Mouse (Mus musculus) lung, embryonic 14.5 days (tissue): ENCODE data around the gene Poc1a. TPM values are rescaled to one million over a fixed set of nuclear protein-coding genes. Genes with fewer than 3 reads are reported as not detected.

Experiments
- ATAC-seq: fragments of 200-750 bp; cut with Nextera tagmentation; 2 replicates; pipeline ENCODE4 v1.8.0; 2017; ENCODE audit warnings: mild to moderate bottlenecking, moderate TSS enrichment, moderate library complexity; ENCODE audit not compliant: insufficient read depth
- DNase-seq: peaks from one replicate; pipeline ENCODE4 v3.0.0-alpha.2; 2015
- H3K27ac ChIP-seq: fragments of 300-500 bp; sonication (generic); 2 replicates; pipeline ENCODE4 v1.5.1; 2014; ENCODE audit warnings: low read depth, mild to moderate bottlenecking, moderate library complexity
- H3K27me3 ChIP-seq: fragments of 300-500 bp; sonication (generic); 2 replicates; pipeline ENCODE4 v1.6.1; 2014; ENCODE audit warnings: low read length, control low read depth; ENCODE audit not compliant: insufficient read depth
- H3K36me3 ChIP-seq: fragments of 300-500 bp; sonication (generic); 2 replicates; pipeline ENCODE4 v1.6.1; 2014; ENCODE audit warnings: control low read depth; ENCODE audit not compliant: insufficient read depth
- H3K4me1 ChIP-seq: fragments of 300-500 bp; sonication (generic); 2 replicates; pipeline ENCODE4 v1.6.1; 2014; ENCODE audit warnings: antibody characterized with exemption, control low read depth; ENCODE audit not compliant: insufficient read depth
- H3K4me2 ChIP-seq: fragments of 300-500 bp; sonication (generic); 2 replicates; pipeline ENCODE4 v1.6.1; 2014; ENCODE audit warnings: mild to moderate bottlenecking
- H3K4me3 ChIP-seq: fragments of 300-500 bp; sonication (generic); 2 replicates; pipeline ENCODE4 v1.5.1; 2014; ENCODE audit warnings: low read depth, low read length
- H3K9ac ChIP-seq: fragments of 300-500 bp; sonication (generic); 2 replicates; pipeline ENCODE4 v1.6.1; 2014
- H3K9me3 ChIP-seq: fragments of 300-500 bp; sonication (generic); 2 replicates; pipeline ENCODE4 v1.6.1; 2016; ENCODE audit warnings: low read depth, low read length, control low read depth
- CTCF ChIP-seq: IDR thresholded peaks from 2 replicates; pipeline ENCODE4 v1.5.1; 2016; ENCODE audit warnings: antibody characterized with exemption, low read depth
- WGBS: fragments of 180-500 bp; shearing (Covaris S2); extraction: QIAGEN DNeasy Blood & Tissue Kit; methylation state at CpG from one replicate; pipeline ENCODE4 v1.1.7; 2014; 5-methylcytosine and 5-hydroxymethylcytosine counted together
- polyA plus RNA-seq: library from polyadenylated mRNA; unstranded; fragments of >200 nt; fragmentation: Nextera tagmentation; extraction: Ambion mirVana; gene quantifications from 2 replicates; pipeline ENCODE4 v1.2.1, GENCODE M21; 2014

Poc1a gene
- polyA plus RNA-seq, 1 experiment from 2014 or later = 29.5 TPM

DNA sequence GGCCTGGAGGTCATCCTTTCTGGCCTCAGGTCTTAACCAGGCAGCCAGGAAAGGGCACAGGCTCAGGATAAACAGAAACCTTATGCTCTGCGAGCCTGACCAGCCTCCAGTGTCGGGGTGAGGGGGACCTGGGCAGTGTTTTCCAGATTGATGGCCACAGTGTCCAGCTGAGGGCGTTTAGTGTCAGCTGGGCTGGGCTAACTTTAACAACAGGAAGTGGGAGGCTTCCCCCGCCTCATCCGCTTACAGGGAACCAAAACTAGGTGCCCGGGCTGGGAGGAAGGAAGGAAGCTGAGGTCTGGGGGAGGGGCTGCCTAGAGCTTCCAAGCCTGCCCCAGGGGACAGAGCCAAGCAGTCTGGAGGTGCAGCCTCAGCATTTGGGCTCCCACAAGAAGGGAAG is 90.9 kb downstream of the Poc1a start:
- H3K9me3 ChIP-seq = no peaks in the 10 kb centered on the region
- WGBS = 17% methylated on average over 6 of the region's 6 CpGs
- no peak for TF ChIP-seq CTCF
- H3K9ac ChIP-seq = peak overlapping the region; percentile 13; the same call in 1 of the 2 replicates
- ATAC-seq (no peak), DNase-seq (peak; percentile 79)
- H3K27me3 ChIP-seq = no peaks in the 10 kb centered on the region
- H3K4me3 ChIP-seq = peak overlapping the region; percentile 85
- peaks cover 15% of the 10 kb centered on the region for H3K4me1 ChIP-seq
- H3K36me3 ChIP-seq = peaks cover 51% of the 10 kb centered on the region
- peak overlapping the region; percentile 99 for H3K4me2 ChIP-seq
- H3K27ac ChIP-seq = peak overlapping the region; percentile 59; the same call in 1 of the 2 replicates

DNA sequence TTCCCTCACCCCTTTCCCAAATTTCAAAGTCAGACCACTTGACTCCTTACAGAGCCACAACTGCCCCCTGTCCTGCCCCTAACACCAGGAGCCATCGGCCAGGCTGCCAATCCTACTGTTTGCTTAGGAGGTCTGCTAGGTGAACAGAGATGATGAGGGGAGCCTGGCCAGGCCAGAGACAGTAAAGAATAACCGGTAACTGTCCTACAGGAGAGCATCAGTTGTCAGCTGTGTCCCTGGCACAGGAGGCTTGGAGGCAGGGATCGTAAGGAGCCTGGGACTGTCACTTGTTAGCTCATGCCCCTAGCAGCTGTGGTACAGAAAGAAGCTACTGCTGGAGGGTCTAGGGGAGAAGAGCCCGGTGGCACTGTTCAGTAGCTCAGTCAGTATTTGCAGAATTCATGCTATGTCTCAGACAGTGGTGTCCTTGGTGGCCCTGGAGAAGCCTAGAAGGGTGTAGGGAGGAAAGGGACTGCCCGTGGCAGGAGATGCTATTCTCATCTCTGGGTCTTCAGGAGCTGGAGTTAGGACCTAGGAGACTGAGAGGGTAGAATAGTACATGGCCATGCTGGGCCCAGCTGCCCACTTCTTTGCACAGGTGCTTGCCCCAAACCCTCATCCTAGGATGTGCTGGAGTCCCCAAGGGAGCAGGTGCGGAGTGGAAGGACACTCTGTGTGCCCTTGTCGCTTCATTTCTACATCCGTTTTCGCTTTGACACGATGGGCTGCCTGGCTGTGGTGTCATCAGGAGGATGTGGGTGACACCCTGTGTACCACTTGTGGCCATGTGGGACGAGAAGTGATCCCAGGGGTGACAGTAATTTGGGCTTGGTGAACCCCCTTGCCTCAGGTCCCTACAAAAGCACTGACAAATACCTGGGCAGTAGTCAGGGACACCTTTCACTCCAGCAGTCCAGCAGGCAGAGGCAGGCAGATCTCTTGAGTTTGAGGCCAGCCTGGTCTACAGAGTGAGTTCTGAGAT is 91.9 kb downstream of the Poc1a start:
- H3K4me1 ChIP-seq = peaks cover 15% of the 10 kb centered on the region
- no peak for TF ChIP-seq CTCF
- ATAC-seq = no peak
- H3K9ac ChIP-seq = peak overlapping the region; percentile 13; the same call in 1 of the 2 replicates
- H3K27ac ChIP-seq = no peak overlapping the region
- 85% methylated on average over 11 of the region's 11 CpGs for WGBS
- no peak for DNase-seq
- H3K27me3 ChIP-seq = no peaks in the 10 kb centered on the region
- peak overlapping the region; percentile 99 for H3K4me2 ChIP-seq
- H3K9me3 ChIP-seq = no peaks in the 10 kb centered on the region
- 0 out of 2 replicates have a peak overlapping the region, but pooled peaks have one; percentile 85 for H3K4me3 ChIP-seq
- H3K36me3 ChIP-seq = peaks cover 60% of the 10 kb centered on the region

DNA sequence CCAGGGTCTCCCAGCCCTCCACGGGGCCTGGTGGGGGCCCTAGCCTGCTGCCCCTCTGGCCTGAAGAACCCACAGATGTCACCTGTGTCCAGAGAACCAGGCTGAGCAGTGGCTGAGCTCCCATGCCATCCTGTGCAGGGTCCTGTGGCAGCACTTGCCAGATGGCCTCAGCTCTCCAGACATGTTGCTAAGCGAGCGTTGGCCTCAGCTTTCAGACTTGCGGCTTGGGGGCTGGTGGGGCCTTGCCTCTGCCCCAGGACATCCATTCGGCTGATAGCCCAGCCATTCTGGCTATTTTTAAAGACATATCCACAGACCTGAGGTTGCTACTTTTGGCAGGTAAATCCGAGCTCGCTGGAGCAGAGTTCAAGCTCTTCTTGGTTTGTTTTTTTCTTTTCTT is 93.1 kb downstream of the Poc1a start:
- no peak for ATAC-seq

DNA sequence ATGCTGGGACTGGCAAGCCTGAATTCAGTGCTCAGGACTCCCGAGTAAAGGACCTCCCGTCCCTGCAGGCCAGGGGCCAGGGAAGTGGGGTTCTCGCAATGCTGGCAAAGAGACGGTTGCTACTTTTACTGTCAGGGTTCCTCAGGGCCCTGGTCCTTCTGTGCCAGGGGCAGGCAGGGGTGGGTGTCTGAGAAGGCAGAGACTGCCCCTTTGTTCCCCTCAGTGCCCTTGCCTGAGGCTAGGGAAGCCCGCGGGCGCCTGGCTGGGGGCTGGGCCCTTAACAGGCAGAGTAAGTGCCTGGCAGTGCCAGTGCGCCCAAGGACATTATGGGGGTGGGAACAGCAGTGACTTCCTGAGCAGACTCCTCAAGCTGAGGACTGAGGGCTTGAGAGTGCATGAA is 96.4 kb downstream of the Poc1a start:
- ATAC-seq = no peak
- Histone ChIP-seq H3K36me3 (peaks cover 51% of the 10 kb centered on the region), H3K4me1 (no peaks in the 10 kb centered on the region), H3K27ac (no peak overlapping the region), H3K4me2 (no peak overlapping the region), H3K27me3 (no peaks in the 10 kb centered on the region), H3K9ac (no peak overlapping the region), H3K4me3 (no peak overlapping the region), H3K9me3 (no peaks in the 10 kb centered on the region)
- WGBS = 94% methylated on average over 8 of the region's 8 CpGs
- TF ChIP-seq CTCF = no peak
- no peak for DNase-seq

More for the DNA sequence above, 93.1 kb downstream of the Poc1a start:
- Histone ChIP-seq H3K4me1 (peaks cover 15% of the 10 kb centered on the region), H3K27ac (no peak overlapping the region), H3K9ac (no peak overlapping the region), H3K36me3 (peaks cover 70% of the 10 kb centered on the region), H3K27me3 (no peaks in the 10 kb centered on the region), H3K4me2 (no peak overlapping the region), H3K9me3 (no peaks in the 10 kb centered on the region), H3K4me3 (no peak overlapping the region)
- no peak for DNase-seq
- no peak for TF ChIP-seq CTCF
- 80% methylated on average over 7 of the region's 7 CpGs for WGBS

DNA sequence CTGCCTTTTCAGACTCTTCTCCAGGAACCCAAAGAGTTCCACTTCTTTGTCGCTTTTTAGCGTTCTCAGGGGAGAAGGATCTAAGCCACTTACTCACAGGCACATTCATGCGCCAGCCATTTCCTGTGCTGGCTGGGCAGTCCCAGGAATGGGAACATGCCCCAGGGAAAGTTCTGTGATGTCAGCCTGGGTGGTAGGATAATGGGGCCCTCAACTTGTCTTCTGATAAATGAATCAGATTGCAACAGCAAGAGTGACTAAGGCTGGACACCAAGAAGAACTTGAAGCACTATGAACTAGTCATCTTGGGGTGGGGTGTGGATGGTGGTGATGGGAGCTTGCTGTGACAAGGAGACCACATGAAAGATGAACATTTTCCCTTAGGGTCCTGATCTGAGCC is 97.2 kb downstream of the Poc1a start:
- WGBS = 83% methylated on average over 3 of the region's 3 CpGs

DNA sequence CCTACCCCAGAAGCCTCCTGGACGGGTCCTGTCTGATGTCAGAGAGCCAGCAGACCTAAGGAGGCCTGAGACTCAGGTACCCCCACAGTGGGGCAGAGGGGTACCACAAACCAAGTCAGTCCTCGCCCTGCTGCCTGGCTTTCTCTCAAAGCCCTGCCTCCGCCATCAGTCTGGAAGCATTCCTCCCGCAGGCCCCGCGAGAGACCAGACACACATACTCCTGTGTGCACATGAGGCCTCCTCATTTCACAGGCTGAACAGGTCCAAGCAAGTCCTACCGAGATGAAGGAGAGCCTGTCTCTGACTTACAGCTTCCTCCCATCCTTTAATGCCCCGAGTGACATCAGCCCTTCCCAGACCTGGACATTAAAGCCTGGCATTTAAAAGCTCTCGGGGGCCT is 97.9 kb downstream of the Poc1a start:
- ATAC-seq = no peak
- Histone ChIP-seq H3K9me3 (no peaks in the 10 kb centered on the region), H3K4me1 (no peaks in the 10 kb centered on the region), H3K27ac (no peak overlapping the region), H3K36me3 (peaks cover 36% of the 10 kb centered on the region), H3K4me3 (no peak overlapping the region), H3K4me2 (no peak overlapping the region), H3K9ac (no peak overlapping the region), H3K27me3 (no peaks in the 10 kb centered on the region)
- TF ChIP-seq CTCF = no peak
- 60% methylated on average over 9 of the region's 9 CpGs for WGBS
- no peak for DNase-seq

More for the DNA sequence above, 97.2 kb downstream of the Poc1a start:
- TF ChIP-seq CTCF = no peak
- Histone ChIP-seq H3K4me3 (no peak overlapping the region), H3K9me3 (no peaks in the 10 kb centered on the region), H3K4me1 (no peaks in the 10 kb centered on the region), H3K9ac (no peak overlapping the region), H3K27ac (no peak overlapping the region), H3K36me3 (peaks cover 43% of the 10 kb centered on the region), H3K27me3 (no peaks in the 10 kb centered on the region), H3K4me2 (no peak overlapping the region)
- ATAC-seq (no peak), DNase-seq (no peak)

DNA sequence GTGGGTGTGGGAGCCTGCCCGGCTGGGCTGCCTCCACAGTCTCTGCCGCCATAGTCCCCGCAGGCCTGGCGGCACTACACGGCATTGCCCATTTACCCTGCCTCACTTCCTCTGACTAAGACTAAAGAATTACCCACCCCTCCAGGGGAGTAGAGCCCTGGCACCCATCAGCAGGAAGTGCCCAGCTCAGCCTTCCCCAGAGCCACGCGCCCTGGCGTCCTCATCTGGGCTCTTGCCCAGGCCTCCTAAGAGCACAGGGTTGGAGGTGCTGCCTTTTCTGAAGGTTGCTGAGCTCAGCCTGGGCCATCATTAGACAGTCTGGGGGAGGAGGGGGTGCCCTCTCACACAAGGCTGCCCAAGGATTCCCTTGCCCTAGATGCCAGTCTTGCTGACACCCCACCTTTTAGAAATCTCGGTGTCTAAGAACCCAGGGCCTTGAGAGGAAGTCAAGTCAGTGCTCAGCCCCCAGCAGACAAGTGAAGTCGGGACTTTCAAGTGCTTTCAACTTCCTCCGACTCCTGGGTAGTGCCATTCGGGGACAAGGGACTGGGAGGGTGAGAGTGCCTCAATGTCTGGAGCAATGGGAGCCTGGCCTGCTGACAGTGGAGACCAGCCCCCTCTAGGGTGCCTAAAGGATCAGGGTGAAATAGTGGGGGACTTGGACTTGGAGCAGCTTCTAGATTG is 105.5 kb downstream of the Poc1a start:
- TF ChIP-seq CTCF = no peak
- no peak overlapping the region for H3K27ac ChIP-seq
- H3K4me3 ChIP-seq = no peak overlapping the region
- 77% methylated on average over 12 of the region's 12 CpGs for WGBS
- H3K4me1 ChIP-seq = peaks cover 9% of the 10 kb centered on the region
- no peak for ATAC-seq
- H3K9ac ChIP-seq = no peak overlapping the region
- no peaks in the 10 kb centered on the region for H3K27me3 ChIP-seq
- H3K9me3 ChIP-seq = no peaks in the 10 kb centered on the region
- no peaks in the 10 kb centered on the region for H3K36me3 ChIP-seq
- no peak overlapping the region for H3K4me2 ChIP-seq
- DNase-seq = no peak
